In the genomic region with DNA sequence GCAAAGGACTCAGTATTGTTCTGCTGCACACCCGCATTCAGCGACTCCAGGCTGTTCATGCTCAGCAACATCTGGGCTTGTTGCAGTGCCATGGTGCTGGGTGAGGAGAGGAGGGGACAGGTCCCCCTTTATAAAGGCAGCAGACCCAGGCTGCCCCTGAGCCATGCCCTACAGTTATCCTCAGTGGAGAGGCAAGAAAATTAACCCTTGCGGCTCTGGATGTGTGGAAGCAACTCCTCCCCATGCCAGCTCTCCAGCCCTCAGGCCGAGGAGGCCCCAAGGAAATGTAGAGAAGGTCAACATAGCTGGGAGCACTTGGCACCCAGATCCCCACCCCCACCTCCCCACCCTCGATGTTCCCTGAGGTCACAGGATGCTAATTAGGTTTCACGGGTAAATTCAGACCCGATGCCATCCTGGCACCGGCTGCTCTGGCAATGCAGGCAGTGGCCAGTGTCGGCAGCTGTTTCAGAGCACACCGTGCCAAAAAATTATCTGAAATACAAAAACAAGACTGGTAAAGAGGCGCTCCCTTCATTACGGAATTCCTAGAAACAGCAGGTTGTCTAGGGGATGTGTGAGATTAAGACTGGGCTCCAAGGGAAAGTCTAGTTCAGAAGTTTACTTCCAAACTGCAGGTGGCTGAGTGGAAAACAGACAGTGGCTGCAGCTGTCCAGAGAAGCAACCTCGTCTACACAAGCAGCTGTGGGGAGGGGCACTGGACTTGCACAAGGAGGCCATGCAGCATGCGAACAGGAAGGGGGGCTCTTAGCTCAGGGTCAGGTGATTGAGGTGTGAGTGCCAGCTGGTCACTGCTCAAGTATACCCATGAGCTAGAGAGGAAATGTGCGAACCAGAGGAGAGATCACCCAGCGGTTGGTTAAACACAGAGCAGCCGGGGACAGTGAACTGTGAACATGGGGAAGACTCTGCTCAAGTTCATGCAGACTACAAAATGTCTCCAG, we compare ENCODE assay signal across 8 mouse cellular contexts. TPM values are rescaled to one million over a fixed set of nuclear protein-coding genes. Genes with fewer than 3 reads are reported as not detected.
DNase-seq lines count a peak whose midpoint lies in the region; ATAC-seq and TF ChIP-seq lines count a peak whose summit lies in the region.

No protein-coding gene starts in this region.

- peak overlapping the region; percentile 72 for H3K27ac ChIP-seq in heart, embryonic 15.5 days
- H3K27ac ChIP-seq in testis, adult 2 months (ENCODE audit: control insufficient read depth, insufficient read depth, low read depth, low read length): peak overlapping the region; percentile 48; the same call in 1 of the 2 replicates
- 0 out of 2 replicates have a peak overlapping the region, but pooled peaks have one; percentile 26 for H3K27ac ChIP-seq in limb, embryonic 14.5 days (replicated peaks; ENCODE audit: low read depth, low read length)

- no peak for DNase-seq in heart, postnatal 4 days
- no peak for DNase-seq in testis, postnatal 14 days (ENCODE audit: low spot score)
- DNase-seq in limb, embryonic 14.5 days (ENCODE audit: low spot score): no peak
- DNase-seq in spleen, adult 12 weeks (ENCODE audit: low spot score): no peak
- DNase-seq in right cerebral cortex, postnatal 36 days (ENCODE audit: low spot score in 2 of 2): no peak
- DNase-seq in adipocyte (ENCODE audit: low spot score): no peak

- H3K4me3 ChIP-seq in heart, embryonic 15.5 days: no peak overlapping the region
- H3K4me3 ChIP-seq in testis, adult 2 months (ENCODE audit: control insufficient read depth, low read depth, low read length): no peak overlapping the region
- no peak overlapping the region for H3K4me3 ChIP-seq in limb, embryonic 14.5 days (replicated peaks; ENCODE audit: low read length)

- no peak overlapping the region for H3K9ac ChIP-seq in heart, embryonic 15.5 days
- H3K9ac ChIP-seq in limb, embryonic 14.5 days (ENCODE audit: low read depth, low read length, severe bottlenecking): no peak overlapping the region

- ATAC-seq in heart, embryonic 15.5 days (replicated peaks; ENCODE audit: insufficient number of reproducible peaks, insufficient read depth, low FRiP score, low read depth): no peak
- ATAC-seq in limb, embryonic 14.5 days (ENCODE audit: low FRiP score, low read depth): peak; percentile 46

- peaks cover 49% of the 10 kb centered on the region for H3K4me1 ChIP-seq in heart, embryonic 15.5 days (replicated peaks)
- no peaks in the 10 kb centered on the region for H3K4me1 ChIP-seq in testis, adult 2 months (ENCODE audit: control insufficient read depth, insufficient read depth, low read length)
- no peaks in the 10 kb centered on the region for H3K4me1 ChIP-seq in limb, embryonic 14.5 days (ENCODE audit: control insufficient read depth, insufficient read depth, low read length)

- no peak overlapping the region; the same call in 1 of the 2 replicates for H3K4me2 ChIP-seq in heart, embryonic 15.5 days
- H3K4me2 ChIP-seq in limb, embryonic 14.5 days (replicated peaks; ENCODE audit: low read depth, low read length, severe bottlenecking): no peak overlapping the region

- peaks cover 62% of the 10 kb centered on the region for H3K36me3 ChIP-seq in heart, embryonic 15.5 days
- H3K36me3 ChIP-seq in testis, adult 2 months (ENCODE audit: control insufficient read depth, insufficient read depth, low read length): no peaks in the 10 kb centered on the region; the same call in none of the 2 replicates
- H3K36me3 ChIP-seq in limb, embryonic 14.5 days (ENCODE audit: control insufficient read depth, insufficient read depth, low read length): peaks cover 95% of the 10 kb centered on the region

- TF ChIP-seq CTCF in testis, adult 2 months (IDR thresholded peaks at IDR 0.05; ENCODE audit: control insufficient read depth, insufficient read depth, insufficient replicate concordance, low read depth, low read length): no peak

- WGBS in heart, embryonic 15.5 days: 68% methylated on average over 17 of the region's 17 CpGs
- 74% methylated on average over 17 of the region's 17 CpGs for WGBS in limb, embryonic 14.5 days

- no peaks in the 10 kb centered on the region for H3K9me3 ChIP-seq in heart, embryonic 15.5 days (replicated peaks)
- no peaks in the 10 kb centered on the region for H3K9me3 ChIP-seq in limb, embryonic 14.5 days (ENCODE audit: control insufficient read depth, low read length)

- 0 out of 2 replicates have a peak, but pooled peaks have one; percentile 23 for TF ChIP-seq POLR2A in testis, adult 2 months (IDR thresholded peaks at IDR 0.05; ENCODE audit: control insufficient read depth, low read depth, low read length)
- TF ChIP-seq POLR2A in limb, embryonic 14.5 days (IDR thresholded peaks at IDR 0.05; ENCODE audit: borderline replicate concordance, extremely low read depth, insufficient read depth, insufficient read length): no peak

- H3K27me3 ChIP-seq in heart, embryonic 15.5 days: no peaks in the 10 kb centered on the region
- no peaks in the 10 kb centered on the region for H3K27me3 ChIP-seq in testis, adult 2 months (ENCODE audit: control insufficient read depth, insufficient read depth, low read length)
- no peaks in the 10 kb centered on the region for H3K27me3 ChIP-seq in limb, embryonic 14.5 days (ENCODE audit: control insufficient read depth, insufficient read depth, low read length)

RNA-seq across cellular contexts. Expression of a gene that starts 20.5 kb away (rescaled TPM):
- polyA plus RNA-seq in heart, embryonic 15.5 days (2015; fragmentation: Nextera tagmentation; extraction: Ambion mirVana): 11.8 and 17.6 TPM in 2 replicates
- 10 to 100 TPM; 17.7 to 19.2 TPM for total RNA-seq in heart, postnatal 4 days (2021)
- polyA plus RNA-seq in testis, adult 2 months (2012; rRNA removed): 18.9 and 22.3 TPM in 2 replicates
- polyA plus RNA-seq in limb, embryonic 14.5 days (2012; rRNA removed): 34.7 and 35.0 TPM in 2 replicates
- polyA plus RNA-seq in limb, embryonic 14.5 days (2014; fragmentation: Nextera tagmentation; extraction: Ambion mirVana): 39.1 and 39.3 TPM in 2 replicates

RNA-seq across cellular contexts. Expression of a gene that starts 21.5 kb away (rescaled TPM):
- polyA plus RNA-seq in heart, embryonic 15.5 days (2015; fragmentation: Nextera tagmentation; extraction: Ambion mirVana): 286 and 337 TPM in 2 replicates
- 100 to 1,000 TPM; 275 to 276 TPM for total RNA-seq in heart, postnatal 4 days (2021)
- 109 and 115 TPM in 2 replicates for polyA plus RNA-seq in testis, adult 2 months (2012; rRNA removed)
- polyA plus RNA-seq in limb, embryonic 14.5 days (2012; rRNA removed): 686 and 736 TPM in 2 replicates
- polyA plus RNA-seq in limb, embryonic 14.5 days (2014; fragmentation: Nextera tagmentation; extraction: Ambion mirVana): 427 and 463 TPM in 2 replicates

RNA-seq across cellular contexts. Expression of a gene that starts 50.2 kb away (rescaled TPM):
- polyA plus RNA-seq in heart, embryonic 15.5 days (2015; fragmentation: Nextera tagmentation; extraction: Ambion mirVana): 28.5 and 28.7 TPM in 2 replicates
- total RNA-seq in heart, postnatal 4 days (2021): 10 to 100 TPM; 32.6 to 34.0 TPM
- polyA plus RNA-seq in testis, adult 2 months (2012; rRNA removed): 23.2 and 27.3 TPM in 2 replicates
- 21.4 and 23.5 TPM in 2 replicates for polyA plus RNA-seq in limb, embryonic 14.5 days (2012; rRNA removed)
- 33.7 and 40.4 TPM in 2 replicates for polyA plus RNA-seq in limb, embryonic 14.5 days (2014; fragmentation: Nextera tagmentation; extraction: Ambion mirVana)
